Mouse (Mus musculus) CD4-positive, CD25-positive, alpha-beta regulatory T cell, adult 2 months (primary cell): ENCODE data around the gene Sco2.

Experiments
- DNase-seq: peaks from one replicate; pipeline ENCODE4 v3.0.0-alpha.2; 2012; ENCODE audit warnings: low read depth, low spot score

The Sco2 gene

DNA sequence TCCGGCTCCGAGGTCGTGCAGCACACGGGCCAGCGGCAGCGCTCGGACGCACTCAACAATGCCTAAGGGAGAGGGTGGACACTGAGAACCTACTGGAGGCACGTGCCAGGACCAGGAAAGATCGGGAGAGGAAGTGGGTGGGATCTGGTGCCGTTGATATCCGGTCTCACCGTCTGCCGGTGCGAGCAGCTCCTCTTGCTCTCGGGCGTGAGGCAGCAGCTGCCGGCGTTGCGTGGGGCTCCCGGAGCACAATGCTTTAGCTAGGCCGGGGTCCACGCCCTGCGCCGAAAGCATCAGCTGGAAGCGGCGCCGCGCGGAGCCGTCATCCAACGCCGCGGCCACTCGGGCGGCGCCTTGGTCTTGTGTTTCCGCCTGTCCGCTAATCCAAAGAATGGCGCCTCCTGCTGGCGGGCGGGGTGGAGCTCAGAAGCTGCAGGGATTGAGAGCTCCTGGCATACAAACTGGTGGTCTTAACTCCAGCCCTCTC, at the start of gene Sco2:
TSS of gene Sco2 (minus strand) at position 85 of the 487 bp plus-strand sequence.
- DNase-seq = peak; percentile 92

DNA sequence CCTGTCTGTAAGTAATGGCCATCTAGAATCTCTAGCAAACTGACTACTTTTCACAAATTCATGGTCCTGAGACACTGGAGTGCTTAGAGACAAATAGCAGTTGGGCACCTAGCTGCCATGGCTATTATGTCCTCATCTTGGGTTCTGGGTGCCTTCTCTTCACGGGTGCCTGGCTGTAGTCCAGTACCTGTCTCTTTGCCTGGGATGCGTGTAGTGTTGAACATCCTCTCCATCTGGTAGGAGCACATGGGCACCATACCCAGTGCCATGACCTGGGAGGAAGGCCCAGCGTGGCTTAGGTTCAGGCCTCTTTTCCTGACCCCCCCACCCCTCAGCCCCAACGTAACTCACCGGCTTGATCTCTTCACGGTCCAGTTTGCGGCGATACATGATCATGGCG, 48.3 kb upstream of the Sco2 start:
- no peak for DNase-seq

- no peak for DNase-seq
Observed at GRCm38 (mm10) chr15:89415282-89415681, 41.6 kb upstream of the Sco2 start.

GRCm38 (mm10) chr15:89410118-89410517, 36.5 kb upstream of the Sco2 start, which contains the start of gene Syce3:
Gene Syce3 (minus strand): TSS chr15:89410503.
- no peak for DNase-seq

- no peak for DNase-seq
Observed at GRCm38 (mm10) chr15:89406691-89407090, 33.0 kb upstream of the Sco2 start.

- no peak for DNase-seq
Observed at GRCm38 (mm10) chr15:89404831-89405623, 31.4 kb upstream of the Sco2 start.

GRCm38 (mm10) chr15:89402471-89402870, 28.8 kb upstream of the Sco2 start:
- DNase-seq = no peak

GRCm38 (mm10) chr15:89399716-89400115, 26.1 kb upstream of the Sco2 start:
- DNase-seq = no peak

DNA sequence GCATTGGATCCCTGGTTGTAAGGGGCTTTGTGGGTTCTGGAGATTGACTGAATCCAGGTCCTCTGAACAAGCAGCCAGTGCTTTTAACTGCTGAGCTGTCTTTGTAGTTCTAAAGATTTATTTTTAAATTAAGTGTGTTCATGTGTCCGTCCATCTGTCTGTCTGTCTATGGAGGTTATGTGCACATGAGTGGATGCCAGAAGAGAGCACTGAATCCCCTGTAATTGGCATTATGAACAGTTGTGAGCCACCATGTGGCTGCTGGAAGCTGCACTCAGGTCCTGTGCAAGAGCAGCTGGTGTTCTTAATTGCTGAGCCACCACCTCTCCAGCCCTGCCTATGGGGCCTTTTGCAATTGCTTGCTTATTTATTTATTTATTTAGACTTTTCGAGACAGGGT, 24.5 kb upstream of the Sco2 start:
- DNase-seq = no peak

DNA sequence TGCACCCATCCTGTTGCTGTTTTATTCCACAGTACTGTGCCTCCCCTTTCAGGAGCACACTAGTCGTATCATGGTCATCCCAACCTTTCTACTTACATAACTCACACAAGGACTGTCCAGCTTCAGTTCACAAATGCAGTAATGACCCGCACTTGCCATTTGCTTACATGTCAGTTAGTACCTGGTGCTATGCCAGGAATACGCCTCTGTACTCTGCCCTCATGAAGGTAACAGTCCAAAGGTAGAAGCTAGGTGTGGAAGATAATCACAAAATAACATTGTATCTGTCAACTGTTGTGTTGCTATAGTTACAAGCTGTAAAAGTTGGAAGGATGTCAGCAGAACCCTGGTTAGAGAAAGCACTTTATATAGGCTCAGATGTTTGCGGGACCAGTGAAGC, 23.2 kb upstream of the Sco2 start:
- no peak for DNase-seq

GRCm38 (mm10) chr15:89390081-89390480, 16.4 kb upstream of the Sco2 start:
- DNase-seq = no peak

DNA sequence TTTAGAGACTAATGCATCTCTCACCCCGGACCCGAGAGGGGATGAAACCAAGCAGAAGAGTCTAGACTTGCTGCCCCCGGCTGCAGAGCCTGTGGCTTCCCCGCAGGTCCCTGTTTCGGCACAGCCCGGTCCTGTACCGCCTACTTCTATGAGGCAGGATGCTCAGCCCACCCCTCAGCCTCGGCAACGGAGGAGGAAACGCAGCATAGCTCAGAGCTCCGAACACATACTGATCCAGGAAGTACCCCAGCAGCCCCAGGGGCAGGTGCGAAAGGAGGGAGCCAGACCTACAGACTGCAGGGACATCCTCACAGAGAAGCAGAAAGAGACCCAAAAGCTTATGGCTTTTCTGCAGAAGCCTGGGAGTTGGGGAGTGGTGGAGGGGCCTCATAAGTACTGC, 13.5 kb upstream of the Sco2 start:
- DNase-seq = peak; percentile 50

GRCm38 (mm10) chr15:89384617-89385016, 11.0 kb upstream of the Sco2 start, which contains the start of gene Klhdc7b:
Gene Klhdc7b (plus strand): TSS chr15:89384917.
- no peak for DNase-seq

- no peak for DNase-seq
Observed at GRCm38 (mm10) chr15:89379429-89379828, 5.8 kb upstream of the Sco2 start.

DNA sequence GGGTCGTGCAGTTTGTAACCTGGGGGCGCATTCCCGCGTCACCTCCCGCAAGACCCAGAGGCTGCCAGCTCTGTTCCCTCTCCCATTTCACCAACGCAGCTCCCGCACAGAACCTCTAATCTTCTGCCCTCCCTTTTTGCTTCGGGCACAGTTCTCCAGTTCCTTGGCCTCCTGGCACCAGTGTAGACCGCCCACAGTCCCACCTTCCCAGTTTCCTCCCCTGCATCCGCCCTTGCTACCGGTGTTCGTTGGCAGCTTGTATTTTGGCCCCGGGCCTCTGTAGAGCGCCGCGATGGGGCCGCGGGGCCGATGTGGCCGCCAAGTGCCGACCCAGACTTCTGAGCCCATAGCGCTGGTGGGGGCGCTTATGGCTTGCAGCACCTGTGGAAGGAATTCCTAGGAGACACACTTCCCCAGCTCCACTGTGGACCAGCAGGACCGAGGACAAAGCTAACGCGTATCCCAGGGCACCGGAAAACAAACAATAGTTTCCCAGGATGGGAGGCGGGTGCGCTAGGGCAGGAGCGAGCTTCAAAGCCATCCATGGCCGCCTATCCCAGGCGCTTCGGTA, 5.3 kb upstream of the Sco2 start, which contains the start of gene Odf3b:
TSS of gene Odf3b (minus strand) at position 452 of the 571 bp plus-strand sequence.
- peak; percentile 39 for DNase-seq

DNA sequence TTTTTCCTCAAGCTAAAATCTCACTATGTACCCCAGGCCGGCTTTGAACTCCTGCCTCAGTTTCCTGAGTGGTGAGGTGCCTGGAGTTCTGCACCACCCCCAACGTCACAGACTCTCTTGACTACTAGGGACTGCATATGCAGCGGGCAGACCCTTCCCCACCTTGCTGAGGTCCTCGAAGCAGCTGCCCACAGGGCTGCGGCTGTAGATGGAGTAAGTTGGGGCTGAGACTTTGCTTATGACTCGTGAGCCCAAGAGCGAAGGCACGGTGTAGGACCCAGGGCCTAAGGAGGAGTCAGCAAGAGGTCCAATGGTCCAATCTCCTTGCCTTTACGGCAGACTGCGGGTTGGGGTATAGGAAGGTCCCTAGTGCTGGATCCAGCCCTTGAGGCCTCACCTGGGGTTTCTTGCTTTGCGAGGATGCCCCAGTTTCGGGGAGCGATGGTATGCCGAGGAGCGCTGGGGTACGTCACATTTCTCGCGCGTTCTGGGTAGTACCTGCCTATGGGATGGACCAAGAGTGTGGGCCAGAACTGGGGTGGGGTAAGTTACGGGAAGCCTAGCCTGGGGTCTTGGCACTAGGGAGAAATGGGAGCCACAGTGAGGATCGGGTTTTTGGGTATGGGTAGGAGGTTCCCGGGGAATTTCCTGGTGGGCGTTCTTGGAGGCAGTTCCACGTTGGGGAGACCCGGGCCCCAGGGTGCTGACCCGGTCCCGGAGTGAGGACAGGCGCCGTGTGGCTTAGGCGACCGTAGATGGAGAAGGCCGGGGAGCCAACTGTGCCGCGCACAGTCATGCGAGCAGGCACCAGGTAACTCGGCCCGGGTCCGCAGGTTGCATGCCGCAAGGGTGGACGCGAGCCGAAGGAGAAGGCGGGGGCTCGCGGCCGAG, 4.5 kb upstream of the Sco2 start:
- DNase-seq = no peak

DNA sequence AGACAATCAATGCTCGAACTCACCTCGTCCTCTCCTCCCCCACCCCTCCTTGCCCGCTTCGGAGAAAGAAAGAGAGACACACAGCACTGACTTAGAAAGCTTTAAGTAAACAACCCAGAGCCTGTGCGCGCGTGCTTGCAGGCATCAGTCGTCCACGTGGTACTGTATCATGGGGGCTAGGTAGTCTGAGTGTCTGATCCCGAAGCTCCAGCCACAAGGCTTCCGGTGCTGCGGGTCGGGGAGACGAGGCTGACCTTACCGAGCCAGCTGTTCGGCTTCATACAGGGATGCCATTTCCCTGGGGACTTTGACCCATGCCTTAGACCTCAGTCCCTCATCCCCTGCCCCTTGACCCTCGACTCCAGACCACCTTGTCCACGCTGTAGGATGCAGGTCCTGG, 3.7 kb upstream of the Sco2 start:
- DNase-seq = no peak

- no peak for DNase-seq
Observed at GRCm38 (mm10) chr15:89376957-89377356, 3.3 kb upstream of the Sco2 start, which contains the start of gene Tymp. Gene Tymp (minus strand): TSS chr15:89377039.

DNA sequence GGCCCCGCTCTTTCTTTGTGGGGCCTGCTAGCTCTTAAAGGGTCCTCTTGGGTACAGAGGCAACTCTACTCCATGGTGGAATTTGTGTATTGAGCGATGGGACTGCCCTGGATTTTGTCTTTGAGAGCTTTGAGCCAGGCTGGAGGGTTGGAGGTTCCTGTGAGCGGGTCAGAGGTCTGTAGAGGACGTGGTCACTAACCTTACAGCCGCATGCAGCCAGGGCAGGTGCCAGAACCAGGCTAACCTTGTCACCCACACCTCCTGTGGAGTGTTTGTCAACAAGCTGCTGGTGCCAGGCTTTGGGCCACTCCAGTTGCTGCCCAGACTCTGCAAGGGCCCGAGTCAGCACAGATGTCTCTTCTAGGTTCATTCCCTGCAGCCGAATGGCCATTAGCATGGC, 2.4 kb upstream of the Sco2 start:
- DNase-seq = no peak

DNA sequence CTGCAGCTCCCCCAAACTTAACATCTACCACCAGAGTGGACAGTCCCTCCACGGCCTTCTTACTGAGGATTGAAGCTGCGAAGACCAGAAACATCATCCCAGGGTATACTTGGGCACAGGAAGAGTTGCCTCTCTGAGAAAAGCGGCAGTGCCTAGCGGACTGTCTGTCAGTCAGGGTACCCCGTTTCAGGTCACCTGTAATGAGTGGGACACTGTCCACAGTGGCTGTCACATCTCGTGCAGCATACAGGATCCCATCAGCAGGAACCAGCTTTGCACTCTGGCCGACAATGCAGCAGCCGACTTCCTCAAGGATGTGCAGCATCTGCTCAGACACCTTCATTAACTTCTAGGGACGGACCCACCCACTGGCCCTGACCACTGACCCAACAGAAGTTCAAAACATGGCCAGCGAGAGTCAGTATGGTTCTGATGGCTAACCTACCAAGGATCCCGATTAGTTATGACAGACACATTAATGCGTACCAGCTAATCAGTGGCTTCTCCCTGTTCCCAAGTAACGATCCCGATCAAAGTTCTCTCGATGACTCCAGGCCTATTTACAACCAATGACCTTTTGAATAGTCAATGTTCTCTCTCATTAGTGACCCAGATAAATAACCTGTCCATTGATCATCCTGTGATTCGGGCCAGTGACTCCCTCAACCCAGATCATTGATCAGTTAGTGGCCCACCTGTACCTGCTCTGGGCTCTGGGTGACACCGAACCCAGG, 1.3 kb upstream of the Sco2 start:
- DNase-seq = no peak

GRCm38 (mm10) chr15:89374340-89374739, 694 bp upstream of the Sco2 start:
- DNase-seq = no peak
